Mouse (Mus musculus) heart, postnatal 4 days (tissue): ENCODE data around the gene Gm18596. TPM values are rescaled to one million over a fixed set of nuclear protein-coding genes. Genes with fewer than 3 reads are reported as not detected.
"Not testable (repeated sequence)": the region's sequence is repeated elsewhere in the genome, so short reads cannot be mapped to it uniquely, and the experiment has no call there.

Source experiments
- DNase-seq: peaks from one replicate; pipeline ENCODE4 v3.0.0; 2021
- total RNA-seq, 2 experiments: library from RNA; stranded (reverse); gene quantifications; 2 replicates each; pipeline ENCODE4 v1.2.3; 2021

The Gm18596 gene
- not detected for total RNA-seq

- not testable (repeated sequence) for DNase-seq
Observed at GRCm38 (mm10) chr10:77741924-77742688, at the start of gene Gm18596. Gene Gm18596, minus strand, starts transcription at chr10:77742638.

- DNase-seq: no peak
Observed at GRCm38 (mm10) chr10:77788621-77789020, 46.2 kb upstream of the Gm18596 start.

- peak; percentile 28 for DNase-seq
Observed at GRCm38 (mm10) chr10:77787876-77788275, 45.4 kb upstream of the Gm18596 start, which contains the start of gene Gm7137. Gene Gm7137, minus strand, starts transcription at chr10:77788200.

- not testable (repeated sequence) for DNase-seq
Observed at GRCm38 (mm10) chr10:77783396-77783795, 41.0 kb upstream of the Gm18596 start.

- not testable (repeated sequence) for DNase-seq
Observed at GRCm38 (mm10) chr10:77782442-77782841, 40.0 kb upstream of the Gm18596 start, which contains the start of gene Gm3250. Gene Gm3250, minus strand, starts transcription at chr10:77782542.

- DNase-seq: not testable (repeated sequence)
Observed at GRCm38 (mm10) chr10:77776844-77777243, 34.4 kb upstream of the Gm18596 start, which contains the start of gene Gm7138. Gene Gm7138, minus strand, starts transcription at chr10:77776944.

GRCm38 (mm10) chr10:77772142-77772541, 29.7 kb upstream of the Gm18596 start:
- DNase-seq: not testable (repeated sequence)

- not testable (repeated sequence) for DNase-seq
Observed at GRCm38 (mm10) chr10:77771225-77771624, 28.8 kb upstream of the Gm18596 start, which contains the start of gene Gm3238. Gene Gm3238, minus strand, starts transcription at chr10:77771325.

GRCm38 (mm10) chr10:77769727-77770126, 27.3 kb upstream of the Gm18596 start:
- DNase-seq: no peak

GRCm38 (mm10) chr10:77759582-77759981, 17.1 kb upstream of the Gm18596 start, which contains the start of gene Gm3233:
Gene Gm3233, minus strand, starts transcription at chr10:77759682.
- not testable (repeated sequence) for DNase-seq

- no peak for DNase-seq
Observed at GRCm38 (mm10) chr10:77753448-77753847, 11.0 kb upstream of the Gm18596 start.

- not testable (repeated sequence) for DNase-seq
Observed at GRCm38 (mm10) chr10:77752312-77752711, 9.9 kb upstream of the Gm18596 start.

- DNase-seq: not testable (repeated sequence)
Observed at GRCm38 (mm10) chr10:77751254-77751653, 8.8 kb upstream of the Gm18596 start, which contains the start of gene Gm9736. Gene Gm9736, minus strand, starts transcription at chr10:77751354.

GRCm38 (mm10) chr10:77750686-77751085, 8.2 kb upstream of the Gm18596 start:
- not testable (repeated sequence) for DNase-seq

- no peak for DNase-seq
Observed at GRCm38 (mm10) chr10:77738929-77739328, 3.5 kb downstream of the Gm18596 start.

GRCm38 (mm10) chr10:77735928-77736327, 6.5 kb downstream of the Gm18596 start:
- DNase-seq: no peak

- DNase-seq: no peak
Observed at GRCm38 (mm10) chr10:77729241-77729640, 13.2 kb downstream of the Gm18596 start.

- no peak for DNase-seq
Observed at GRCm38 (mm10) chr10:77728280-77728679, 14.2 kb downstream of the Gm18596 start.

GRCm38 (mm10) chr10:77726186-77726585, 16.3 kb downstream of the Gm18596 start, which contains the start of gene Gm10100:
Gene Gm10100, plus strand, starts transcription at chr10:77726486.
- no peak for DNase-seq

- no peak for DNase-seq
Observed at GRCm38 (mm10) chr10:77724855-77725254, 17.6 kb downstream of the Gm18596 start.

GRCm38 (mm10) chr10:77720299-77720698, 22.1 kb downstream of the Gm18596 start, which contains the start of gene Krtap12-1:
Gene Krtap12-1, plus strand, starts transcription at chr10:77720599.
- DNase-seq: not testable (repeated sequence)

GRCm38 (mm10) chr10:77715507-77715906, 26.9 kb downstream of the Gm18596 start, which contains the start of gene Gm10142:
Gene Gm10142, plus strand, starts transcription at chr10:77715807.
- DNase-seq: no peak

GRCm38 (mm10) chr10:77713734-77714133, 28.7 kb downstream of the Gm18596 start:
- DNase-seq: no peak
